Comparison of ENCODE assay signal across 8 mouse cellular contexts in the genomic region with DNA sequence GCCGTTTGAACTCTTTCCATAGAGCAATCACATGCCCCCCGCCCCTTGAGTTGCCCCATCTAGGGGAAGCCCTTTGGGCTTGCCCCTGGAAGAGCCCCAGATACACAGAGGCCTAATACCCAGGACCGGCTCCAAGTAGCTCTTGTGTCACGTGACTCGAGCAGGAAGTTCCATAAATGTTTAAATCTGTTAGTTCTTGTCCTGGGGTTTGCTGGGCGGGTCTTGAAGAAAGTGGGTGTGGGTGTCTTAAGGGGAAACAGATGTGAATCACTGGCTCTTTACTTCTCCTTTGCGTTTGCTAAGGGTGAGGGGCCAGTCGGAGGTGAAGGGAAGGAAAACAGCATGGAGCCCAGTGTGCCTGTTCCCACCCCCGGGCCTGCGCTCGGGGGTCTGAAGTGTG. TPM values are rescaled to one million over a fixed set of nuclear protein-coding genes. Genes with fewer than 3 reads are reported as not detected.
DNase-seq lines count a peak whose midpoint lies in the region; ATAC-seq and TF ChIP-seq lines count a peak whose summit lies in the region.

No protein-coding gene starts in this region.

- peaks cover 48% of the 10 kb centered on the region for H3K4me1 ChIP-seq in embryonic facial prominence, embryonic 13.5 days
- H3K4me1 ChIP-seq in liver, embryonic 14.5 days (replicated peaks; ENCODE audit: control insufficient read depth in 2 of 2, insufficient read depth in 2 of 2, low read length in 1 of 2) = no peaks in the 10 kb centered on the region; a peak in 1 of 4 replicates
- H3K4me1 ChIP-seq in small intestine, adult 2 months (ENCODE audit: control insufficient read depth, insufficient read depth, insufficient read length, low read length) = peaks cover 7% of the 10 kb centered on the region

- 0 out of 2 replicates have a peak, but pooled peaks cover 3% of the 10 kb centered on the region for H3K27me3 ChIP-seq in embryonic facial prominence, embryonic 13.5 days
- peaks cover 42% of the 10 kb centered on the region for H3K27me3 ChIP-seq in liver, embryonic 14.5 days (ENCODE audit: control insufficient read depth, insufficient read depth, low read length)
- H3K27me3 ChIP-seq in small intestine, adult 2 months (ENCODE audit: control insufficient read depth, insufficient read depth, low read length) = no peaks in the 10 kb centered on the region

- peak; percentile 40 for DNase-seq in kidney, postnatal 14 days
- no peak for DNase-seq in kidney, adult 11 months
- DNase-seq in liver, embryonic 14.5 days (ENCODE audit: low read depth in 3 of 3, low spot score in 3 of 3) = peak in 2 of 3 experiments; percentile 9 to 19
- no peak for DNase-seq in cerebellum, adult 11-12 months
- no peak for DNase-seq in left cerebral cortex, adult 9 months (ENCODE audit: low spot score in 2 of 2)
- DNase-seq in adrenal gland, postnatal 36 days = no peak

- no peaks in the 10 kb centered on the region for H3K9me3 ChIP-seq in embryonic facial prominence, embryonic 13.5 days
- no peaks in the 10 kb centered on the region for H3K9me3 ChIP-seq in liver, embryonic 14.5 days (ENCODE audit: control insufficient read depth, low read length)

- peak overlapping the region; percentile 68 for H3K4me3 ChIP-seq in embryonic facial prominence, embryonic 13.5 days
- no peak overlapping the region for H3K4me3 ChIP-seq in liver, embryonic 14.5 days (ENCODE audit: insufficient read depth in 1 of 2, low read depth in 2 of 2, low read length in 2 of 2)
- peak overlapping the region; percentile 37 for H3K4me3 ChIP-seq in small intestine, adult 2 months (ENCODE audit: low read depth, low read length)

- peak overlapping the region; percentile 61 for H3K9ac ChIP-seq in embryonic facial prominence, embryonic 13.5 days
- no peak overlapping the region for H3K9ac ChIP-seq in liver, embryonic 14.5 days (replicated peaks)

- H3K36me3 ChIP-seq in embryonic facial prominence, embryonic 13.5 days = no peaks in the 10 kb centered on the region
- no peaks in the 10 kb centered on the region for H3K36me3 ChIP-seq in liver, embryonic 14.5 days (replicated peaks; ENCODE audit: control insufficient read depth, insufficient read depth, low read depth)
- no peaks in the 10 kb centered on the region for H3K36me3 ChIP-seq in small intestine, adult 2 months (ENCODE audit: control insufficient read depth, insufficient read depth, low read length)

- peak overlapping the region; percentile 99 for H3K4me2 ChIP-seq in embryonic facial prominence, embryonic 13.5 days
- H3K4me2 ChIP-seq in liver, embryonic 14.5 days (ENCODE audit: low read depth) = no peak overlapping the region

- WGBS in embryonic facial prominence, embryonic 13.5 days = 8% methylated on average over 11 of the region's 11 CpGs
- WGBS in liver, embryonic 14.5 days (ENCODE audit: insufficient replicate concordance) = 21% methylated on average over 11 of the region's 11 CpGs
- 48% methylated on average over 11 of the region's 11 CpGs for WGBS in small intestine, adult 2 months

- no peak for TF ChIP-seq EP300 in liver, embryonic 14.5 days (IDR thresholded peaks at IDR 0.05; ENCODE audit: low read depth)

- TF ChIP-seq POLR2A in small intestine, adult 2 months (IDR thresholded peaks at IDR 0.05; ENCODE audit: low read depth, low read length) = no peak

- TF ChIP-seq CTCF in liver, embryonic 14.5 days (IDR thresholded peaks at IDR 0.05; ENCODE audit: low read depth) = no peak
- no peak for TF ChIP-seq CTCF in small intestine, adult 2 months (IDR thresholded peaks at IDR 0.05; ENCODE audit: extremely low read depth, insufficient read length, insufficient replicate concordance, low read depth, low read length)

- peak; percentile 43; the same call in 1 of the 2 replicates for ATAC-seq in embryonic facial prominence, embryonic 13.5 days (ENCODE audit: insufficient number of reproducible peaks, insufficient read depth, low FRiP score, low TSS enrichment, low read depth)
- no peak for ATAC-seq in liver, embryonic 14.5 days (ENCODE audit: insufficient read depth)

- peak overlapping the region; percentile 83 for H3K27ac ChIP-seq in embryonic facial prominence, embryonic 13.5 days
- H3K27ac ChIP-seq in liver, embryonic 14.5 days = no peak overlapping the region
- H3K27ac ChIP-seq in small intestine, adult 2 months (ENCODE audit: insufficient read depth, low read depth, low read length) = no peak overlapping the region

RNA-seq across cellular contexts. Expression of a gene that starts 2.3 kb away (rescaled TPM):
- polyA plus RNA-seq in embryonic facial prominence, embryonic 13.5 days (2015; fragmentation: Nextera tagmentation; extraction: Ambion mirVana) = 14.3 and 17.2 TPM in 2 replicates
- 0.31 and 0.42 TPM in 2 replicates for polyA plus RNA-seq in liver, embryonic 14.5 days (2012; rRNA removed)
- 0.29 and 1.2 TPM in 2 replicates for polyA plus RNA-seq in liver, embryonic 14.5 days (2014; fragmentation: Nextera tagmentation; extraction: Ambion mirVana)
- polyA plus RNA-seq in small intestine, adult 2 months (2012; rRNA removed) = 16.4 and 36.4 TPM in 2 replicates
- under 1 TPM; 0.63 to 0.70 TPM for total RNA-seq in adrenal gland, postnatal 36 days (2021)

RNA-seq across cellular contexts. Expression of a gene that starts 30.1 kb away (rescaled TPM):
- 27.0 and 29.9 TPM in 2 replicates for polyA plus RNA-seq in embryonic facial prominence, embryonic 13.5 days (2015; fragmentation: Nextera tagmentation; extraction: Ambion mirVana)
- 7.3 and 7.9 TPM in 2 replicates for polyA plus RNA-seq in liver, embryonic 14.5 days (2012; rRNA removed)
- 10.7 and 11.4 TPM in 2 replicates for polyA plus RNA-seq in liver, embryonic 14.5 days (2014; fragmentation: Nextera tagmentation; extraction: Ambion mirVana)
- 7.6 and 17.4 TPM in 2 replicates for polyA plus RNA-seq in small intestine, adult 2 months (2012; rRNA removed)
- total RNA-seq in adrenal gland, postnatal 36 days (2021) = 10 to 100 TPM; 11.9 to 25.0 TPM

RNA-seq across cellular contexts. Expression of a gene that starts 30.2 kb away (rescaled TPM):
- polyA plus RNA-seq in embryonic facial prominence, embryonic 13.5 days (2015; fragmentation: Nextera tagmentation; extraction: Ambion mirVana) = 29.1 and 30.3 TPM in 2 replicates
- polyA plus RNA-seq in liver, embryonic 14.5 days (2012; rRNA removed) = 1.1 and 1.8 TPM in 2 replicates
- polyA plus RNA-seq in liver, embryonic 14.5 days (2014; fragmentation: Nextera tagmentation; extraction: Ambion mirVana) = 1.7 and 1.8 TPM in 2 replicates
- polyA plus RNA-seq in small intestine, adult 2 months (2012; rRNA removed) = 15.3 and 20.7 TPM in 2 replicates
- total RNA-seq in adrenal gland, postnatal 36 days (2021) = 10 to 100 TPM; 28.2 to 31.3 TPM

Comparison
In these comparisons a context has a peak if more than half of its experiments do, and no peak if none do; other contexts are left out.
1. DNase-seq: peak in kidney, postnatal 14 days (single experiment) and liver, embryonic 14.5 days (2 of 3); none in kidney, adult 11 months (single experiment), cerebellum, adult 11-12 months (single experiment), left cerebral cortex, adult 9 months (0 of 2) and adrenal gland, postnatal 36 days (0 of 2).
2. H3K4me3 ChIP-seq: peak in embryonic facial prominence, embryonic 13.5 days (single experiment) and small intestine, adult 2 months (single experiment); none in liver, embryonic 14.5 days (0 of 2).